Mouse (Mus musculus): ENCODE data around the gene Fam110c. TPM values are rescaled to one million over a fixed set of nuclear protein-coding genes. Genes with fewer than 3 reads are reported as not detected.

Fam110c gene
- polyA plus RNA-seq, 1 experiment from 2014 or later, result 4.9 TPM

GRCm38 (mm10) chr12:31120535-31120934, 46.9 kb downstream of the Fam110c start:
- WGBS, result 42% methylated on average over 5 of the region's 5 CpGs
- no peak overlapping the region for H3K27ac ChIP-seq
- peaks cover 28% of the 10 kb centered on the region for H3K4me1 ChIP-seq
- no peaks in the 10 kb centered on the region for H3K36me3 ChIP-seq
- H3K27me3 ChIP-seq, result no peaks in the 10 kb centered on the region
- H3K9ac ChIP-seq, result no peak overlapping the region
- no peaks in the 10 kb centered on the region for H3K9me3 ChIP-seq (replicated peaks)
- H3K4me3 ChIP-seq (replicated peaks), result no peak overlapping the region
- ATAC-seq (replicated peaks; ENCODE audit: low FRiP score), result peak; percentile 73
- H3K4me2 ChIP-seq, result no peak overlapping the region

GRCm38 (mm10) chr12:31122892-31123622, 49.4 kb downstream of the Fam110c start:
- H3K4me1 ChIP-seq, result peaks cover 25% of the 10 kb centered on the region
- no peak overlapping the region for H3K4me2 ChIP-seq
- no peak overlapping the region for H3K4me3 ChIP-seq (replicated peaks)
- ATAC-seq (replicated peaks; ENCODE audit: low FRiP score), result peak; percentile 74
- H3K36me3 ChIP-seq, result no peaks in the 10 kb centered on the region
- no peak overlapping the region for H3K9ac ChIP-seq
- no peak overlapping the region for H3K27ac ChIP-seq
- no peaks in the 10 kb centered on the region for H3K9me3 ChIP-seq (replicated peaks)
- no peaks in the 10 kb centered on the region for H3K27me3 ChIP-seq
- WGBS, result 48% methylated on average over 6 of the region's 6 CpGs

DNA sequence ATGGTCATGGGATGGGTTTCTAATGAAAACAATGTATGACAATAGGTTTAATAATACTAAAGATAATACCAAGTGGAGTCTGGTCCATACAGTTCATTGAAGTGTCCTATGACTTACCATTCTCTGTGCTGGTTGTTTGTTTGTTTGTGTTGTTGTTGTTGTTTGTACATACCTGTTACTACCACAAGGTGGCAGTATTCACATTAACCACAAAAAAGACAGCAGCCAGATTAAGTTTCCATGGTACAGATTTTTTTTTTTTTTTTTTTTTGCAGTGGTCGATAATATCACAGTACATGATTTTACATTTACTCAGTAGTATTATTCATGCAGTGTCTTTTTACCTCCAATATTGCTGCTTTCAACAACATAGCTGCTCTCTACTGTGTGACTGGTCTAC, 52.4 kb downstream of the Fam110c start:
- Histone ChIP-seq H3K27ac (no peak overlapping the region), H3K36me3 (no peaks in the 10 kb centered on the region), H3K4me1 (peaks cover 14% of the 10 kb centered on the region), H3K9me3 (replicated peaks) (no peaks in the 10 kb centered on the region), H3K27me3 (no peaks in the 10 kb centered on the region), H3K4me3 (replicated peaks) (no peak overlapping the region), H3K9ac (no peak overlapping the region), H3K4me2 (no peak overlapping the region)
- no peak for ATAC-seq (replicated peaks; ENCODE audit: low FRiP score)
- 32% methylated on average over 1 of the region's 1 CpGs for WGBS

DNA sequence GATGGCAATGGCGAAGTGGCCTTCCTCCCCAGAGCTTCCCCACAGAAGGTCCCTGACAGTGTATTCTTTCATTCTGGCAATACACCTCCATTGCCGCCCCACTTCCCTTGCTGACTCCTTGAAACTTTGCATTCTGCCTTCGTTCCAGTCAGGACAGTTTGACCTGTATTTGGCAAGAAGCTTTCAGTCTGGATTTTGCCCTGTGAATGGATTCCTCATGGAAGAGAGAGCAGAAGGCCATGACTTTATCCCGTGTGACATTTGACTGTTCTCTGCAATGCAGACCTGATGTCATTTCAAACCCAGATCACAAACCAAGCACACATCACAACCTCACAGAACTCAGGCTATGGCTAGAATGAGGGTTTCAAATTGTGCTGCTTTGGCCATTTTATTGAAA, 55.9 kb downstream of the Fam110c start:
- H3K9me3 ChIP-seq (replicated peaks), result no peaks in the 10 kb centered on the region
- no peak overlapping the region for H3K4me3 ChIP-seq (replicated peaks)
- WGBS, result 90% methylated on average over 4 of the region's 4 CpGs
- no peak overlapping the region for H3K27ac ChIP-seq
- no peaks in the 10 kb centered on the region for H3K36me3 ChIP-seq
- 0 out of 2 replicates have a peak, but pooled peaks cover 5% of the 10 kb centered on the region for H3K4me1 ChIP-seq
- H3K9ac ChIP-seq, result no peak overlapping the region
- no peak for ATAC-seq (replicated peaks; ENCODE audit: low FRiP score)
- no peak overlapping the region for H3K4me2 ChIP-seq
- no peaks in the 10 kb centered on the region for H3K27me3 ChIP-seq

Other genes starting within 250 kb of the Fam110c start
- 0.12 and 0.55 TPM in 2 replicates for gene Alkal2, start 189.5 kb upstream of the Fam110c start, polyA plus RNA-seq (2015; fragmentation: Nextera tagmentation; extraction: Ambion mirVana)
- 168 and 188 TPM in 2 replicates for gene Acp1, start 162.3 kb upstream of the Fam110c start, polyA plus RNA-seq (2015; fragmentation: Nextera tagmentation; extraction: Ambion mirVana)
- 25.2 and 27.5 TPM in 2 replicates for gene Sh3yl1, start 162.2 kb upstream of the Fam110c start, polyA plus RNA-seq (2015; fragmentation: Nextera tagmentation; extraction: Ambion mirVana)
- gene Gm6993, start 166.9 kb downstream of the Fam110c start, polyA plus RNA-seq (2015; fragmentation: Nextera tagmentation; extraction: Ambion mirVana), result not detected in 2 replicates
- 134 and 144 TPM in 2 replicates for gene Lamb1, start 191.4 kb downstream of the Fam110c start, polyA plus RNA-seq (2015; fragmentation: Nextera tagmentation; extraction: Ambion mirVana)